Mouse (Mus musculus) embryo, embryonic 9.5 days (tissue): ENCODE results near the gene Crlf2.

Source experiments
- DNase-seq: peaks from one replicate; pipeline ENCODE4 v3.0.0-alpha.2; 2017; ENCODE audit errors: extremely low spot score

Gene Crlf2

GRCm38 (mm10) chr5:109558404-109559160, at the start of gene Crlf2:
Crlf2 (minus strand) TSS chr5:109558993.
- DNase-seq: peak; percentile 92

GRCm38 (mm10) chr5:109602585-109602984, 43.8 kb upstream of the Crlf2 start:
- DNase-seq: peak; percentile 9

DNA sequence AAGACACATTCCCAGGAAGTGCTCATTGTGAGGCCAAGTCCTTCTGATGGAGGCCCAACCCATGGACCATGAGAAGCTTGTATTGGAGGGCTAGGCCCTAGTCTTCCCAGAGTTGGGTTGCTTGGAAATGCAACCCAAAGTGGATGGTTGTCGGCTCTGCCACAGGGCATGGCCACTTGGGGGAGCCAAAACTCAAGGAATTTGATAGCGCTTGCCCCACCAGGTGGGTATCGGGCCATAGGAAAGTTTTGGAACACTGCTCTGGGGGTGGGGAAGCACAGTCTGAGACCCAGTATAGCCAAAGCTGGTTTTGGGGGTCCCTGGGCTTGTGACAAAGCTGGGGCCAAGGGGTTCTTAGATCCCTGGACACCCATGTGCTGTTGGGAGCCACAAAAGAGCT, 42.3 kb upstream of the Crlf2 start:
- peak; percentile 6 for DNase-seq

- DNase-seq: no peak
These were observed 40.1 kb upstream of the Crlf2 start for GRCm38 (mm10) chr5:109598876-109599275.

- DNase-seq: no peak
These were observed 37.9 kb upstream of the Crlf2 start for GRCm38 (mm10) chr5:109596647-109597046.

DNA sequence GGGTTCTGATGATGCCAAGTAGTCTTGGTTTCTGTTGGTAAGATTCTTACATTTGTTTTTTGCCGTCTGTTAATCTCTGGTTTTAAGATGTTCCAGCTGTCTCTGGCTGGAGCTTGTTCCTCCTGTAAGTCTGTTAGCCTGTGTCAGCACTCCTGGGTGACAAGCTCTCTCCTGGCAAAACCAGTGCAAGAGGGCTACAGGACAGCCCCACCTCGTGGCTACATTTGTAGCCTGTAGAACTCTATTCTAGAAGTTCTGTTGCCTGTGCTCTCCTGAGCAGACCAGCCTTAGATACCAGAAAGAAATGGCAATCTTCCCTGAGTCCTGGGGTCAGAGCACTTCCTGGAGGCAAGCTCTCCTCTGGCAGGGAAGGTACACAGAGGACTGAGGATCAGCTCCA, 4.0 kb upstream of the Crlf2 start:
- no peak for DNase-seq

GRCm38 (mm10) chr5:109559191-109559590, 398 bp upstream of the Crlf2 start:
- DNase-seq: no peak

DNA sequence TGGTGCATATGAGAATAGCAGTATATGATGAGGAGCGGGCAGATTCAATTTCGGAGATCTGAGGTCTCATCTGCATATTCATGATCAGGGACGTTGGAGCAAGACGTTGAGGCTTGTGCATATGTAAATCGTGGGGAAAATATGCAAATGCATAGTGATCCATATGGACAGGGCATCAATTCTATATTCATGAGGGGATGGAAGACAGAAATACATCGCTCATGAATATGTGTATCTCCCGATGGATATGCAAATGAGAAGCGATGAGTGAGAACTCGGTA, 730 bp downstream of the Crlf2 start:
- no peak for DNase-seq

- DNase-seq: peak; percentile 93
These were observed 1.3 kb downstream of the Crlf2 start for GRCm38 (mm10) chr5:109557321-109558122.

- peak; percentile 90 for DNase-seq
These were observed 2.0 kb downstream of the Crlf2 start for GRCm38 (mm10) chr5:109556591-109557320.

DNA sequence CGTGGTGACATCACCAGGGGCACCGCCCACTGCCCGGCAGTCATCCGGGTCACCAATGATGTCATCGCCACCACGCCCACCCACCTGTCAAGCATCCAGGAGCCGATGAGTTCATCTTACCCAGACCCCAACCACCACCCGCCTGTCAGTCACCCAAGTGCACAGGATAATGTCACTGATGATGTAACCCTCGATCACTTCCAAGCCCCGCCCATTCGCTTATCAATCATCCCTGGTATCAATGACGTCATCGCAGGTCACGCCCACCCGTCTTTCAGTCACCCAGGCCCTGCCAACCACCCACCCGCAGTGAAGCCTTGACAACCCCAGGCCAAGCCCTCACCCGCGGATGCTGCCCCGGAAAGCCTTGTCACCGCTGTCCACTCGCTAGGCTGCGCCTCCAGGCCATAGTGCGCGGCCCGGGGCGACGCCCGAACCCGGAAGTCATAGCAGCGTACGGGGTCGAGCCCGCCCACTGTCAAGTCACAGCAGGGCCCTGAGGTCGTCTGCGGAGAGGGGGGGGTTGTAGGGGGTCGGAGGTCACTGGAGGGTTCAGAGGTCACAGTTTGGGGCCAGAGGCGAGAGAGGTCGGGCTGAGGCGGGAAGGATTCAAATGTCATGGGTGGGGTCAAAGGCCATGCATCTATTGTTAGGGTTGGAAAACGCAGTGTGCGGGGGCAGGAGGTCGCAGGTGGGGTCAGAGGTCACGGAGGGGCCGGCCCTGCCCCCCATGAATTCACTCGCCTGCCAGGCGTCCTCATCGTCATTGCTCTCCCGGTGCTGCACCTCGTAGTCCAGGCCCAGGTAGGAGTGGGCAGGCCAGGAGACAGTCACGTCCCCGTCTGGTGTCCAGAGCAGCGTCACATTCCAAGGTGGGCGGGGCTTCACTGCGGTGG, 2.9 kb downstream of the Crlf2 start:
- DNase-seq: peak; percentile 14

- peak; percentile 3 for DNase-seq
These were observed 3.5 kb downstream of the Crlf2 start for GRCm38 (mm10) chr5:109555236-109555675.

DNA sequence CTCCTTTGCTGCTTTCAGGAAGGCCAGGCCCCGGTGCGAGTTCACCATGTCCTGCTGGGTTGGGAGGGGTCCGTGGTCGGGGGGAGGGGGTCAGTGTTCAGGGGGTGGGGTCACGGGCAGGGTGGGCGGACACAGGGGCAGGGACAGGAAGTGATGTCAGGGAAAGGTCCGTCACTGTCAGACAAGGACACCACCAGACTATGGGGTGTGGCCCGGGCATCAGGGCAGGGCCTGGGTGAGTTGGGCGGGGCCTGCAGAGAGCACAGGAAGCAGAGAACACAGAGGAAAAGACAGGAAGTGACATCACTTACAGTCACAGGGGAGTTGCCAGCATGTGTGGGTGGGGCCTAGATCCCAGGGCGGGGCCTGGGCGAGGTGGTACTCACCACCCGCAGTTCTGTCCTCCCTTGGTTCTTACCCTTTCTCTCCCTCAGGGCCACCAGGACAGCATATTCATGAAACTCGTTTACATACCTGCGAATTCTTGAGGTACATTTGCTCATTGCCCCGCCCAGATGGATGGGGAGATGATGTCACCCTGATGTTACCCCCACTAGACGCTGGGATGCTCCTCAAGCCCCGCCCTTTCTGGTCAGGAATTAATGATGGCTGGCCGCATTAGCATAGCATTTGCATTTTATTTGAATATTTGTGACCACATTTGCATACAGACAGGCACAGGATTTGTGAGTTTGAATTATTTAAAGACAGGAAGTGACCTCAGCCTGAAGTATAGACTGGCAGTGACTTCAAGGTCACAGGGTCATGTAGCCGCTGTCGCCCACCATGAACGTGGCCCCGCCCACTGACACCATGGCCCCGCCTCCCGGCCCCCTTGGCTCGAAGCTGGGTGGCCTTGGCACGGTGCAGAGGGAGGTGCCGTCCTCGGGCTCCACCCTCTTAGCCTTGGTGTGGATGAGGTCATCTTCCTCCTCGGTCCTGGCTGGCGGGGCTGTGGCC, 4.4 kb downstream of the Crlf2 start:
- peak; percentile 1 for DNase-seq

GRCm38 (mm10) chr5:109553160-109553930, 5.4 kb downstream of the Crlf2 start:
- DNase-seq: no peak

DNA sequence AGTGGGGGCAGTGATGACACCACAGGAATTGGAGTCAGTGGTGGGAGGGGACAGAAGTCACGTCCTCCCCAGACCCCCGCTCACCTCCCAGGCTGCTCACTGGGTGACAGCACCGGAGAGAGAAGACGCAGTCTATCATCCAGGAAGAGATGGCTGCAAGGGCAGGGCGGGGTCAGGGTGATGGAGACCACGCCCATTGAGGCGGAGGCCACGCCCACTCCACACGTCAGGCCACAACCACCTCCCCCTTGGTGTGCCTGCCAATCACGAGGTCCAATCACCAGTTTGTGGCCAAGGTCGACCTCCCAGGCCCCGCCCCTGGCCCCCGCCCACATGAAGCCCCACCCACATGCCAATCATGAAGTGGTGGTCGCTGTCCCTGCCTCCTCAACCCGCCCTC, 6.3 kb downstream of the Crlf2 start:
- no peak for DNase-seq

DNA sequence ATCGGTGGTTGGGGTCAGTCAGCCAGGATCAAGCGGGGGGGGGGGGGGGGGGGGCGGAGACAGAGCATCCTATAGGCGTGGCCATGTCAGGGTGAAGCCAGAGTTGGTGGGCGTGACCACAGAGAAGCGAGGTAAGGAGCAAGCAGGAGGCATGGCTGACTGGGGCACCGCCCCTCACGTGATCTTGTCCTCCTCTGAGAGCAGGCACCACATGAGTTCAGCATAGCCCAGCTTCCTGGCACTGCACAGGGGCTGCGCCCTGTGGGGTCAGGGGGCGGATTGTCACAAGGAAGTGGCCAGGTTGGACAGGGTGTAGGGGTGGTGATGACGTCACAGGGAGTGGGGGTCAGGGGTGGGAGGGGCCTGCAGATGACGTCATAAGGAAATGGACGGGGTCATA, 6.7 kb downstream of the Crlf2 start:
- DNase-seq: peak; percentile 1

- peak; percentile 5 for DNase-seq
These were observed 7.6 kb downstream of the Crlf2 start for GRCm38 (mm10) chr5:109551041-109551765.

GRCm38 (mm10) chr5:109550225-109550935, 8.4 kb downstream of the Crlf2 start:
- DNase-seq: no peak
